Mouse (Mus musculus): ENCODE data around the gene Tox4. TPM values are rescaled to one million over a fixed set of nuclear protein-coding genes. Genes with fewer than 3 reads are reported as not detected.

Gene Tox4
- polyA plus RNA-seq, 1 experiment from 2014 or later: 60.2 TPM

DNA sequence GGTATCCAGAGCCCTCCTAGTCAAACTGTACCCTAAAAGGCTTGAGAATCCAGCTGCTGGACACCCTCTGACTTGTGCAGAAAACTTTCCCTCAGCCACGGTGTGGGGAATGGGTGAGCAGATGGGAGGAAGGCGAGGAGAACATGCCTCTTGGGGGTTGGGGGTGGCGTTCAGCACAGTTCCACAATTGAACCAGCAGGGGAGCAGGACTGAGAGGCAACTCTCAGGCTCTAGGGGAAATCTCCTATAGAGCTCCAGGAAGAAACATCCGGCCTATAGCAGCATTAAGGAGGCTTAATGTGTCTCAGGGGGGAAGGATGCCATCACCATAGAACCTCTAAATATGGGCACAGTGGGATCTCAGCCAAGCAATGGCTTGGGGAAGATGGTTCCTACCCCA, 46.9 kb downstream of the Tox4 start:
- H3K9me3 ChIP-seq (ENCODE audit: control insufficient read depth, low read length): no peaks in the 10 kb centered on the region
- WGBS: 6% methylated on average over 4 of the region's 4 CpGs
- no peak overlapping the region for H3K27ac ChIP-seq (ENCODE audit: low read length)
- no peaks in the 10 kb centered on the region for H3K36me3 ChIP-seq (ENCODE audit: control insufficient read depth, insufficient read depth)
- peak; percentile 41 for ATAC-seq
- H3K9ac ChIP-seq (replicated peaks; ENCODE audit: low read depth, low read length): no peak overlapping the region
- peaks cover 22% of the 10 kb centered on the region for H3K4me1 ChIP-seq (replicated peaks; ENCODE audit: control insufficient read depth, insufficient read depth, low read length)
- no peaks in the 10 kb centered on the region for H3K27me3 ChIP-seq (replicated peaks; ENCODE audit: control insufficient read depth, insufficient read depth, low read length)
- H3K4me3 ChIP-seq (replicated peaks; ENCODE audit: low read length): no peak overlapping the region
- H3K4me2 ChIP-seq (ENCODE audit: low read length): peak overlapping the region; percentile 17; the same call in 1 of the 2 replicates

DNA sequence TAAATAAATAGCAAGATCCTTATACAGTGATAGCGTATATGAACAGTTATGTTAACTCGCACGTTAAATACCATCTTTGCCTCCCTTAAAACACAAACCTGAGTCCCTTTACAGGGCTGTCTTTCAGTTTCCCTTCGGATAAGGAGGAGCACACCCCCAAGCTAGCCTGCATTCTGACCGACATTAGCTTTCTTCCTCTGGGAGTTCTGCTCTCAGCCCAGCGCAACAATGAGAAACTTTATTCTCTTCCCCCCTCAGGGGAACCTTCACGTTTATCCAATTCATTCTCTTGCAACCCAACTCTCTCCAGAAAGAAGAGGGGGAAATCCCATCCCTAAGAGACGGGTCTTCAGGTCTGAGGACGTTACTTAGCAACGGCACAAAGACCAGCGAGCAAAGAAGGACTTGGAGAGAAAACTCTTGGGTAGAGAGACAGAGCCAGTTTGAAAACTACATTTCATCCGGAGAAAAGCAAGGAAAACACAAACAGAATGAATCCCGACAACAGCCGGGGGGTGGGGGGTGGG, 48.5 kb downstream of the Tox4 start:
- no peaks in the 10 kb centered on the region for H3K36me3 ChIP-seq (ENCODE audit: control insufficient read depth, insufficient read depth)
- no peaks in the 10 kb centered on the region for H3K9me3 ChIP-seq (ENCODE audit: control insufficient read depth, low read length)
- peaks cover 22% of the 10 kb centered on the region for H3K4me1 ChIP-seq (replicated peaks; ENCODE audit: control insufficient read depth, insufficient read depth, low read length)
- WGBS: under 1% methylated on average over 14 of the region's 14 CpGs
- no peak overlapping the region; the same call in 1 of the 2 replicates for H3K27ac ChIP-seq (ENCODE audit: low read length)
- H3K4me3 ChIP-seq (replicated peaks; ENCODE audit: low read length): peak overlapping the region; percentile 47
- H3K4me2 ChIP-seq (ENCODE audit: low read length): peak overlapping the region; percentile 72
- peak overlapping the region; percentile 51 for H3K9ac ChIP-seq (replicated peaks; ENCODE audit: low read depth, low read length)
- ATAC-seq: peak; percentile 68
- H3K27me3 ChIP-seq (replicated peaks; ENCODE audit: control insufficient read depth, insufficient read depth, low read length): no peaks in the 10 kb centered on the region

DNA sequence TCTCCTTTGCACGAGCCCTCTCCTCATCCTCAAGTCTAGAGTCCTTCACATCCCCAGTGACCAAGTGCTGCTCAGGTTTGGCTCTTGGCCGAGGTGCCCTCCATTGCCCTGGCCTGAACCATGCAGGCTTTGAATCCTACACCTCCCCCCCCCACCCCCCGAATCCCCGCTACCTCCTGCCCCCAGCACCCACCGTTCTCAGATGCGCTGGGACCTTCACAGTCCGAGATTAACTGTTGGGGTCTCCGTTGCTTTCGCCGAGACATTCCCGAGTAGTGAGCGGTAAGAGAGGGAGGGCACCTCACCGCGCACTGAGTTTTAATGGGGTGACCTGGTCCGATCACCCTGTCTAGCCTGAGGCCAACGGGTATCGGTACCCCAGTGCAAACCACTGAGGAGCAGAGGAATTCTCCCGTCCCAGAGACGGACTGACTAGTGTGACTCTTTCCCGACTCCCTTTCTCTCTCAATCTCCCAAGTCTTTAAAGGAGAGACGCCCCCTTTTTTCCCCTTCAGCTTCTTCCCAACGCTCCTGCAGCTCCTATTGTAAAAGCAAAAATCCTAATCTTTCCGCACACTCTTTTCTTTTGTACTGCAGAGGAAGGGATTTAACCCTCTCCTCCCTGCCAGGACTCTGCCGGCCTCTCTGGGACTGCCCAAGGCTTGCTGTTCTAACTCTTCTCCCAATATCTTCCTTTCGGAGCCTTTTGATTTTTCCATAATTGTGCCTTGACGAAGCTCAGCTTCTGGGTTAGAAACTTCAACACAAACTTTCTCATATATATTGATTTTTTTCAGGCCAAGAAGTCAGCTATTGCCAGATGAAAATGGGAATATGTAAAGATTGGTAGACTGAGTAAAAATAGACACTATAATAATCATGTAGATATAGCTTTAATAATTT, 49.2 kb downstream of the Tox4 start, which contains the start of gene Sall2:
TSS of gene Sall2 (minus strand) at position 853 of the 903 bp plus-strand sequence.
- H3K27me3 ChIP-seq (replicated peaks; ENCODE audit: control insufficient read depth, insufficient read depth, low read length): no peaks in the 10 kb centered on the region
- H3K4me2 ChIP-seq (ENCODE audit: low read length): peak within 1 kb of the TSS; percentile 72
- peaks cover 22% of the 10 kb centered on the region for H3K4me1 ChIP-seq (replicated peaks; ENCODE audit: control insufficient read depth, insufficient read depth, low read length)
- peak within 1 kb of the TSS; percentile 0; the same call in 1 of the 2 replicates for H3K27ac ChIP-seq (ENCODE audit: low read length)
- under 1% methylated on average over 26 of the region's 26 CpGs for WGBS
- no peaks in the 10 kb centered on the region for H3K9me3 ChIP-seq (ENCODE audit: control insufficient read depth, low read length)
- peak within 1 kb of the TSS; percentile 51 for H3K9ac ChIP-seq (replicated peaks; ENCODE audit: low read depth, low read length)
- peak within 1 kb of the TSS; percentile 47 for H3K4me3 ChIP-seq (replicated peaks; ENCODE audit: low read length)
- no peaks in the 10 kb centered on the region for H3K36me3 ChIP-seq (ENCODE audit: control insufficient read depth, insufficient read depth)
- ATAC-seq: peak; percentile 55

DNA sequence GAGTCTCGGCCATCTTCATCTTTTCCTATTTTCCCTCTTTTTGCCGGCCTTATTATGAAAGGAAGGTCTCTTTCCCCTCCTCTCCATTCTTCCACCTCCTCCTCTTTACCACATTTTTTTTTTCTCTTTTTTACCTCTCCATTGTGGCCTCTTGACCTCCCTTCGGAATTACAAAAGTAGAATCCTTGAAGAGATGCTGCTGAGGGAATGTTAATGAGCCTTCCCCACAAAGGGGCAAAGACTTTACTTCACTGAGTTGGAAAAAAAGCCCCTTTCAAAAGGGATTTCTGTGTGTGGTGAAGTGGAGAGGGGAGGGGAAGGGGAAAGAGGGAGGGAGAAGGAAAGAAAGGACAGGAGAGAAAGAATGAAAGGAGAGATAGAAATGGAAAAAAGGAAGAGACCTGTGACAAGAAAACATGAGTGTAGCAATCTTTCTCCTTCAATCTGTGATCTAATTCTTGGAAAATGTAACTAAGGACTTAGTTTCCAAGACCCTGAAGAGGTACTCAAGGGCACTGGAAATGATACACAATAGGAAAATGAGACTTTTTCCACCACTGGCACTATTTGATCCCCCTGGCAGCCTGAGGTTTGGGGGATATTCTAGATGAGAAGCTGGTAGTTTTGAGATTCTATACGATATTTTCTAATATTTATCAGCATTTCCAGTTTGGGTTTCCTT, 52.3 kb downstream of the Tox4 start:
- H3K27ac ChIP-seq (ENCODE audit: low read length): no peak overlapping the region
- peaks cover 16% of the 10 kb centered on the region for H3K4me1 ChIP-seq (replicated peaks; ENCODE audit: control insufficient read depth, insufficient read depth, low read length)
- no peak for ATAC-seq
- WGBS: 1% methylated on average over 4 of the region's 4 CpGs
- H3K36me3 ChIP-seq (ENCODE audit: control insufficient read depth, insufficient read depth): no peaks in the 10 kb centered on the region
- no peak overlapping the region for H3K4me2 ChIP-seq (ENCODE audit: low read length)
- no peak overlapping the region for H3K9ac ChIP-seq (replicated peaks; ENCODE audit: low read depth, low read length)
- H3K27me3 ChIP-seq (replicated peaks; ENCODE audit: control insufficient read depth, insufficient read depth, low read length): no peaks in the 10 kb centered on the region
- no peak overlapping the region for H3K4me3 ChIP-seq (replicated peaks; ENCODE audit: low read length)
- H3K9me3 ChIP-seq (ENCODE audit: control insufficient read depth, low read length): no peaks in the 10 kb centered on the region

DNA sequence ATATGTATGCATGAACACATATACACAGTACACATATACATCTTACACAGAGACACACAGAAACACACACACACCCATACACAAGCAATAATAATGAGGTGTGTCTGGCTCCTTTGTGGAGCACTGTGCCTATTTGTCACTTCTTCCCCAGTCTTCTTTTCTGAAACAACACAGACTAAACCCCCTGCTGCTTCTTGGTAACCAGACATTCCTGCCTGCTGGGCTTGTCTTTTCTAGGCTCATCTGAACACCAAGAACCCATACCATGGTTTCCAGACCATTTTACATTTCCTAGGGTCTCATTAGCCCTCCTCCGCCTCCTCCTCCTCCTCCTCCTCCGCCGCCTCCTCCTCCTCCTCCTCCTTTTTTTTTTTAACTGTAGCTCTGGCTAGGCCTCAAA, 53.2 kb downstream of the Tox4 start:
- 14% methylated on average over 1 of the region's 3 CpGs for WGBS
- ATAC-seq: no peak
- Histone ChIP-seq H3K27me3 (replicated peaks; ENCODE audit: control insufficient read depth, insufficient read depth, low read length) (no peaks in the 10 kb centered on the region), H3K27ac (ENCODE audit: low read length) (no peak overlapping the region), H3K9ac (replicated peaks; ENCODE audit: low read depth, low read length) (no peak overlapping the region), H3K4me2 (ENCODE audit: low read length) (no peak overlapping the region), H3K9me3 (ENCODE audit: control insufficient read depth, low read length) (no peaks in the 10 kb centered on the region), H3K36me3 (ENCODE audit: control insufficient read depth, insufficient read depth) (no peaks in the 10 kb centered on the region), H3K4me3 (replicated peaks; ENCODE audit: low read length) (no peak overlapping the region), H3K4me1 (replicated peaks; ENCODE audit: control insufficient read depth, insufficient read depth, low read length) (peaks cover 10% of the 10 kb centered on the region)

DNA sequence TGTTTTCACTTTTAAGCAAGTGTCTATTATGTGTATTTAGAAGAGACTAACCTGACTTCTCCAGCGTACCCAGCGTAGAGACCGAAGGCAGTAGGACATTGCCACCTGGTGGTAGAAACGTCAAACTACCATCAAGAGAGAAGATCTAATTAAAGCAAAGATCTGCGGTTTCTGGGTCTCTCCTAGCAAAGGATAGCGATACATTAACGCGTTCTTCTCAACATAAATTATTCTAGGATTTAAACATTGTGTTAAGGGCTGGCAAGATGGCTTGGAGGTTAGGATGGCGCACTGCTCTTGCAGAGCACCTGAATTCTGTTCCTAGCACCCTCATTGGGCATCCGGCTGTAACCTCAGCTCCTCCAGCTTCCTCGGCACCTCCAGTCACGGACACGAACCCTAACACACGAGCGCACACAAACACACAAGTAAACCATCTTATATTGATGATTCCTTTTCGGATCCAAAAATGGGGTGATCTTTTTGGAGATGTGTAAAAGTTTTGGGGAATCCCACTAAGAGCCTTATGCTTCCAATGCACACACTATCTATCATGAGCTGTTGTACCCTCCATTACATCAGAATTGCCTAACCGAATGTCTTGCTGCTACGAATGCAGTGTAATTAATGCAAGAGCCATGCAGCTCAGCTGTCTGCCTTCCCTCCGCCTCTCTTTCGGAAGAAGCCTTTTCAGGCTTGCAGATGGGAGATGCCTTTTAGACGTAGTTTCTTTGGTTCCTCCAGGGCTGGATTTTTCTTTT, 60.0 kb downstream of the Tox4 start:
- no peak overlapping the region for H3K27ac ChIP-seq (ENCODE audit: low read length)
- H3K4me2 ChIP-seq (ENCODE audit: low read length): peak overlapping the region; percentile 53
- no peaks in the 10 kb centered on the region for H3K36me3 ChIP-seq (ENCODE audit: control insufficient read depth, insufficient read depth)
- 25% methylated on average over 21 of the region's 21 CpGs for WGBS
- no peaks in the 10 kb centered on the region for H3K4me1 ChIP-seq (replicated peaks; ENCODE audit: control insufficient read depth, insufficient read depth, low read length)
- H3K4me3 ChIP-seq (replicated peaks; ENCODE audit: low read length): peak overlapping the region; percentile 35
- no peaks in the 10 kb centered on the region for H3K27me3 ChIP-seq (replicated peaks; ENCODE audit: control insufficient read depth, insufficient read depth, low read length)
- H3K9me3 ChIP-seq (ENCODE audit: control insufficient read depth, low read length): no peaks in the 10 kb centered on the region
- ATAC-seq: peak; percentile 85
- peak overlapping the region; percentile 46; the same call in 1 of the 2 replicates for H3K9ac ChIP-seq (replicated peaks; ENCODE audit: low read depth, low read length)

DNA sequence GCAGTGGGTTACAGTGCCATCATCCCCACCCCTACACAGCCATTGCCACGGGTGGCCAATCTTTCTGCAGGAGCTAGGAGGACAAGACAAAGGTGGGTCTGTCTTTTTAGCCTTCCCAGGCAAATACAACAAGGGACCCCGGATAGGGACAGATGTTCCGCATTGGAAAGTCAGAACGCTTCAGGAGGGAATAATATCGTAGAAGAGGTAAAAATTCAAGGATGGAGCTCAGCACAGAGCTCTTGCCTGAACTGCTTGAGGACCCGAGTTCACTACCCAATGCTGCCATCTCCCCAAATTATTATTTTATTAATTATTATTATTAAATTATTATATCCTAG, 60.5 kb downstream of the Tox4 start:
- ATAC-seq: no peak; the same call in 1 of the 2 replicates
- Histone ChIP-seq H3K27ac (ENCODE audit: low read length) (no peak overlapping the region), H3K36me3 (ENCODE audit: control insufficient read depth, insufficient read depth) (no peaks in the 10 kb centered on the region), H3K4me3 (replicated peaks; ENCODE audit: low read length) (no peak overlapping the region; the same call in 1 of the 2 replicates), H3K4me1 (replicated peaks; ENCODE audit: control insufficient read depth, insufficient read depth, low read length) (no peaks in the 10 kb centered on the region), H3K9me3 (ENCODE audit: control insufficient read depth, low read length) (no peaks in the 10 kb centered on the region), H3K27me3 (replicated peaks; ENCODE audit: control insufficient read depth, insufficient read depth, low read length) (no peaks in the 10 kb centered on the region), H3K9ac (replicated peaks; ENCODE audit: low read depth, low read length) (peak overlapping the region; percentile 46; the same call in 1 of the 2 replicates), H3K4me2 (ENCODE audit: low read length) (peak overlapping the region; percentile 53; the same call in 1 of the 2 replicates)
- WGBS: 79% methylated on average over 6 of the region's 6 CpGs

Measured in forebrain, embryonic 16.5 days (tissue).